Mouse (Mus musculus) midbrain, embryonic 14.5 days (tissue): ENCODE results near the gene Ramp2. TPM values are rescaled to one million over a fixed set of nuclear protein-coding genes. Genes with fewer than 3 reads are reported as not detected.

Experiments
- ATAC-seq: fragments of 200-750 bp; cut with Nextera tagmentation; 2 replicates; pipeline ENCODE4 v1.8.0; 2017; ENCODE audit warnings: moderate number of reproducible peaks, moderate library complexity; ENCODE audit not compliant: low FRiP score, low TSS enrichment
- DNase-seq: peaks from one replicate; pipeline ENCODE4 v3.0.0-alpha.2; 2015
- H3K27ac ChIP-seq: fragments of 300-500 bp; sonication (generic); replicated peaks from 2 replicates; pipeline ENCODE4 v1.5.1; 2014; ENCODE audit warnings: mild to moderate bottlenecking, low read depth, low read length, moderate library complexity
- H3K27me3 ChIP-seq: fragments of 300-500 bp; sonication (generic); 2 replicates; pipeline ENCODE4 v1.6.1; 2014; ENCODE audit warnings: low read length, control low read depth, mixed read lengths; ENCODE audit not compliant: control insufficient read depth, insufficient read depth
- H3K36me3 ChIP-seq: fragments of 300-500 bp; sonication (generic); 2 replicates; pipeline ENCODE4 v1.6.1; 2014; ENCODE audit warnings: low read length, control low read depth; ENCODE audit not compliant: control insufficient read depth, insufficient read depth
- H3K4me1 ChIP-seq: fragments of 300-500 bp; sonication (generic); 2 replicates; pipeline ENCODE4 v1.6.1; 2014; ENCODE audit warnings: mild to moderate bottlenecking, antibody characterized with exemption, low read length, control low read depth; ENCODE audit not compliant: control insufficient read depth, insufficient read depth
- H3K4me2 ChIP-seq: fragments of 300-500 bp; sonication (generic); 2 replicates; pipeline ENCODE4 v1.6.1; 2014; ENCODE audit warnings: mild to moderate bottlenecking, low read length, moderate library complexity
- H3K4me3 ChIP-seq: fragments of 300-500 bp; sonication (generic); replicated peaks from 2 replicates; pipeline ENCODE4 v1.5.1; 2014; ENCODE audit warnings: low read depth, low read length
- H3K9ac ChIP-seq: fragments of 300-500 bp; sonication (generic); replicated peaks from 2 replicates; pipeline ENCODE4 v1.6.1; 2014; ENCODE audit warnings: mild to moderate bottlenecking, low read length, moderate library complexity
- H3K9me3 ChIP-seq: fragments of 300-500 bp; sonication (generic); 2 replicates; pipeline ENCODE4 v1.6.1; 2016; ENCODE audit warnings: low read length, control low read depth, mixed read lengths; ENCODE audit not compliant: control insufficient read depth
- WGBS: fragments of 180-500 bp; shearing (Covaris S2); extraction: QIAGEN DNeasy Blood & Tissue Kit; methylation state at CpG from one replicate; pipeline ENCODE4 v1.1.7; 2014; 5-methylcytosine and 5-hydroxymethylcytosine counted together
- polyA plus RNA-seq: library from polyadenylated mRNA; unstranded; fragments of >200 nt; fragmentation: Nextera tagmentation; extraction: Ambion mirVana; gene quantifications from 2 replicates; pipeline ENCODE4 v1.2.1, GENCODE M21; 2014

The Ramp2 gene
- polyA plus RNA-seq, 1 experiment from 2014 or later: 84.0 TPM

- ATAC-seq (no peak), DNase-seq (no peak)
- Histone ChIP-seq H3K36me3 (peaks cover 6% of the 10 kb centered on the region), H3K4me3 (peak overlapping the region; percentile 41), H3K4me1 (peaks cover 25% of the 10 kb centered on the region), H3K9me3 (no peaks in the 10 kb centered on the region), H3K4me2 (peak overlapping the region; percentile 94), H3K9ac (peak overlapping the region; percentile 57), H3K27ac (peak overlapping the region; percentile 49; the same call in 1 of the 2 replicates), H3K27me3 (peaks cover 37% of the 10 kb centered on the region)
- 1% methylated on average over 30 of the region's 30 CpGs for WGBS
These were observed 15.1 kb downstream of the Ramp2 start for GRCm38 (mm10) chr11:101260826-101261380.

DNA sequence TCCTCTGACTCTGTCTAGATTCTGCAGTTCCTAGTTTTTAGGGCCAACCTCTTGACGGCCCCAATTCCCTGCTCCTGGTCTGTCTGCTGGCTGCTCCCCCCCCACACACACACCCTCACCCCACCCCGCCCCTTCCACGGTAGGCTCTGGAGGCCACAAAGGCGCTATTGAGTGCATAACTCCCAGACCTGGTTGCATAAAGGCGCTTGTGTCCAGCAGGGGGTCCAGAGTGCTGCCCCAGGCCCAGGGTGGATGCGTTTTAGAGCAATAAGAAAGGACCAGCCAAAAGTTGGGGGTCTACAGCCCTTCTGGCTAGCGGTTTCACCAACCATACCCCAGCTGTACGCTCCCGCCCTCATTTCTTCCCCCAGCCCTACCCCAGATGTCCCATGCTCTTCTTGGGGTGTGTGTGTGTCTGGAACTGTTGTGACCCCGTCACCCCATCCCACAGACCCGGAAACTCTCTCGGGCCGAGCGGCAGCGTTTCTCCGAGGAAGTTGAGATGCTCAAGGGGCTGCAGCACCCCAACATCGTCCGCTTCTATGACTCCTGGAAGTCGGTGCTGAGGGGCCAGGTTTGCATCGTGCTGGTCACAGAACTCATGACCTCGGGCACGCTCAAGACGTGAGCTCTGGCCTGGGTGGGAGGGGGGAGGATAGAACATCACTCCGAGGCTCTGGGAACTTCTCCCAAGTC, 16.6 kb downstream of the Ramp2 start:
- Histone ChIP-seq H3K4me3 (0 out of 2 replicates have a peak overlapping the region, but pooled peaks have one; percentile 1), H3K36me3 (peaks cover 6% of the 10 kb centered on the region), H3K4me1 (peaks cover 25% of the 10 kb centered on the region), H3K27ac (no peak overlapping the region), H3K4me2 (peak overlapping the region; percentile 24; the same call in 1 of the 2 replicates), H3K9me3 (no peaks in the 10 kb centered on the region), H3K9ac (no peak overlapping the region), H3K27me3 (peaks cover 41% of the 10 kb centered on the region)
- 2% methylated on average over 24 of the region's 24 CpGs for WGBS
- ATAC-seq (no peak), DNase-seq (peak; percentile 6)

DNA sequence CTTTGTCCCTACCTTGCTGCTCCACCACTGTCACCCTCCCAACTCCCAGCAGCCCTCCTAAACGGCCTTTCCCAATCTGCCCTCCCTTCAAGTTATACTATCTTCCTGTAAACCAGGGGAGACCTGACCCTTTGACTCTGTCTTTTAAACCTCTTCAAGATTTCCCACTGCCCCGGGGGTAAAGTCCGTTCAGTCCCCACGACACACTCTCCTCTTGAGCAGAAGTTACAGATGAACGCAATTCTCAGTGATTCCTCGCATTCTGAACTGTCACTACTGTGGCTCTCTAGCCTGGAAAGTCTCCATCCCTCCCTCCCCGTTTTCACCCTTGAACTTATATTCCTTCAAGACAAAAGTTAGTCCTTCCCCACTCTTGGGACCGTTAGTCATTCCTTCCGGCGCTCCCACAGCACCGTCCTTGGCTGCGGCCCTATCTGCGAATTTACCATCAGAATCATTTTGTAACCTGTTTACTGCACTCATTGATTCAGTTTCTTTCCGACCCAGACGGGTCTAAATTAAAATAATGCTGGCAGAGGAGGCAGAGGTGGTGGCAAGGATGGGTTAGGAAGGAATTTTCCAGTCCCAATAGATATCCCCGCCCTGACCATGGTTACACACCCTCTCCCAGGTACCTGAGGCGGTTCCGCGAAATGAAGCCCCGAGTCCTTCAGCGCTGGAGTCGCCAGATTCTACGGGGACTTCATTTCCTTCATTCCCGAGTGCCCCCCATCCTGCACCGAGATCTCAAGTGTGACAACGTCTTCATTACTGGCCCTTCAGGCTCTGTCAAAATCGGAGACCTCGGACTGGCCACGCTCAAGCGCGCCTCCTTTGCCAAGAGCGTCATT, 17.5 kb downstream of the Ramp2 start:
- no peak for ATAC-seq
- peak; percentile 7 for DNase-seq

GRCm38 (mm10) chr11:101263989-101264280, 18.1 kb downstream of the Ramp2 start:
- no peak overlapping the region for H3K4me3 ChIP-seq
- H3K36me3 ChIP-seq: peaks cover 1% of the 10 kb centered on the region; the same call in 1 of the 2 replicates
- H3K27ac ChIP-seq: no peak overlapping the region
- H3K4me2 ChIP-seq: no peak overlapping the region
- H3K4me1 ChIP-seq: peaks cover 25% of the 10 kb centered on the region
- ATAC-seq (no peak), DNase-seq (no peak)
- H3K9me3 ChIP-seq: no peaks in the 10 kb centered on the region
- WGBS: 4% methylated on average over 3 of the region's 3 CpGs
- peaks cover 44% of the 10 kb centered on the region for H3K27me3 ChIP-seq
- H3K9ac ChIP-seq: no peak overlapping the region

More for the DNA sequence above, 17.5 kb downstream of the Ramp2 start:
- Histone ChIP-seq H3K36me3 (peaks cover 6% of the 10 kb centered on the region), H3K4me3 (no peak overlapping the region), H3K9ac (no peak overlapping the region), H3K4me2 (no peak overlapping the region), H3K4me1 (peaks cover 25% of the 10 kb centered on the region), H3K27ac (no peak overlapping the region), H3K9me3 (no peaks in the 10 kb centered on the region), H3K27me3 (peaks cover 41% of the 10 kb centered on the region)
- 3% methylated on average over 32 of the region's 32 CpGs for WGBS

DNA sequence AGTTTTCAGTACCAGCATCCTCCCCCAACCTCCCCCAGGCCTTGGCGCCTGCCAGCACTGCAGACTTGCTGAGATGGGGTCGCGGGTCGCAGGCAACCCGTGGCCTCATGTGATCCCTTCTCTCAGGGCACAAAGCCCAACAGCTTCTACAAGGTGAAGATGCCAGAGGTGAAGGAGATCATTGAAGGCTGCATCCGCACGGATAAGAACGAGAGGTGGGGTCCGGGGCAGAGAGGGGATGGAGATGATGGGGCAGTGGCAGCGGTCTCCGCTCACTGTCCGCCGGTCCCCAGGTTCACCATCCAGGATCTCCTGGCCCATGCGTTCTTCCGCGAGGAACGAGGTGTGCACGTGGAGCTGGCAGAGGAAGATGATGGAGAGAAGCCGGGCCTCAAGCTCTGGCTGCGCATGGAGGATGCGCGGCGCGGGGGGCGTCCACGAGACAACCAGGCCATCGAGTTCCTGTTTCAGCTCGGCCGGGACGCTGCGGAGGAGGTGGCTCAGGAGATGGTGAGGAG, 19.2 kb downstream of the Ramp2 start:
- 1% methylated on average over 31 of the region's 31 CpGs for WGBS
- Histone ChIP-seq H3K4me3 (peak overlapping the region; percentile 27), H3K9ac (peak overlapping the region; percentile 43; the same call in 1 of the 2 replicates), H3K36me3 (no peaks in the 10 kb centered on the region), H3K4me1 (peaks cover 24% of the 10 kb centered on the region), H3K27ac (no peak overlapping the region), H3K4me2 (peak overlapping the region; percentile 54), H3K9me3 (no peaks in the 10 kb centered on the region), H3K27me3 (peaks cover 45% of the 10 kb centered on the region)
- DNase-seq (peak; percentile 49), ATAC-seq (no peak)

GRCm38 (mm10) chr11:101265906-101266305, 20.1 kb downstream of the Ramp2 start:
- no peak for ATAC-seq
- peak; percentile 2 for DNase-seq
- H3K4me2 ChIP-seq: peak overlapping the region; percentile 54
- H3K36me3 ChIP-seq: no peaks in the 10 kb centered on the region
- H3K4me1 ChIP-seq: peaks cover 15% of the 10 kb centered on the region
- no peak overlapping the region for H3K9ac ChIP-seq
- no peak overlapping the region for H3K27ac ChIP-seq
- H3K27me3 ChIP-seq: peaks cover 45% of the 10 kb centered on the region
- 11% methylated on average over 6 of the region's 6 CpGs for WGBS
- no peaks in the 10 kb centered on the region for H3K9me3 ChIP-seq
- no peak overlapping the region; the same call in 1 of the 2 replicates for H3K4me3 ChIP-seq

DNA sequence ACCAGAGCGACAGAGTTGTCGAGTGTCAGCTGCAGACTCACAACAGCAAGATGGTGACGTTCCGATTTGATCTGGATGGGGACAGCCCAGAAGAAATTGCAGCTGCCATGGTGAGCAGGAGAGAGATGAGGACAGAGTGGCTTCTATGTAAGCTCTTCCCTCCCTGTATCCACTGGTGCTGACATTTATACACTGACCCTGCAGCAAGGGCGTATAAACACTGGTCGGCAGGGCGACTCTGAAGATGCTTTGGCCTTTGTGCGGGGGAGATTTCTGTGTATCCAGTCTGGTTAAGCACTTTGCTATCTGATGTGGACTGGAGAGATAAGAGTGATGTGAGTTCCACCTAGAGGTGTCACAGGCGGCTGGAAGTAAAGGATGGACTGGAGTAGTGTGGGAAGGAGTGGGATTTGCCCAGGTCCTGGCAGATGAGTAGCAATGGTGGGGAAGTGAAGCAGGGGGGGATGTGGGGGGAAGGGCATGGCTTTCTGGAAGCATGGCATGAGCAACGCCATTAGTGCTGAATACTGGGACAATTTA, 23.8 kb downstream of the Ramp2 start:
- no peak overlapping the region for H3K9ac ChIP-seq
- no peaks in the 10 kb centered on the region for H3K9me3 ChIP-seq
- 29% methylated on average over 10 of the region's 10 CpGs for WGBS
- peak overlapping the region; percentile 24; the same call in 1 of the 2 replicates for H3K4me2 ChIP-seq
- H3K36me3 ChIP-seq: no peaks in the 10 kb centered on the region
- ATAC-seq (no peak), DNase-seq (peak; percentile 71)
- peak overlapping the region; percentile 41; the same call in 1 of the 2 replicates for H3K27ac ChIP-seq
- no peak overlapping the region for H3K4me3 ChIP-seq
- H3K4me1 ChIP-seq: peaks cover 12% of the 10 kb centered on the region
- peaks cover 17% of the 10 kb centered on the region for H3K27me3 ChIP-seq

- 81% methylated on average over 3 of the region's 3 CpGs for WGBS
- Histone ChIP-seq H3K4me2 (no peak overlapping the region), H3K9ac (no peak overlapping the region), H3K36me3 (no peaks in the 10 kb centered on the region), H3K9me3 (no peaks in the 10 kb centered on the region), H3K4me3 (no peak overlapping the region), H3K4me1 (peaks cover 13% of the 10 kb centered on the region), H3K27me3 (0 out of 2 replicates have a peak, but pooled peaks cover 4% of the 10 kb centered on the region), H3K27ac (no peak overlapping the region)
- no peak for ATAC-seq
- no peak for DNase-seq
These were observed 26.6 kb downstream of the Ramp2 start for GRCm38 (mm10) chr11:101272446-101272845.
